Mouse (Mus musculus) intestine, postnatal 0 days (tissue): ENCODE data around the gene Hist1h2bm. TPM values are rescaled to one million over a fixed set of nuclear protein-coding genes. Genes with fewer than 3 reads are reported as not detected.
"Not testable (repeated sequence)": the region's sequence is repeated elsewhere in the genome, so short reads cannot be mapped to it uniquely, and the experiment has no call there.

Source experiments
- ATAC-seq: fragments of 200-750 bp; cut with Nextera tagmentation; 2 replicates; pipeline ENCODE4 v1.8.0; 2017; ENCODE audit warnings: mild to moderate bottlenecking, moderate TSS enrichment, moderate library complexity
- H3K27ac ChIP-seq: fragments of 300-500 bp; sonication (generic); 2 replicates; pipeline ENCODE4 v1.5.1; 2014; ENCODE audit warnings: mild to moderate bottlenecking, low read depth, low read length, moderate library complexity
- H3K27me3 ChIP-seq: fragments of 300-500 bp; sonication (generic); replicated peaks from 2 replicates; pipeline ENCODE4 v1.6.1; 2014; ENCODE audit warnings: low read length, mixed read lengths; ENCODE audit not compliant: control insufficient read depth, insufficient read depth
- H3K36me3 ChIP-seq: fragments of 300-500 bp; sonication (generic); 2 replicates; pipeline ENCODE4 v1.6.1; 2014; ENCODE audit warnings: mild to moderate bottlenecking, moderate library complexity; ENCODE audit not compliant: control insufficient read depth, insufficient read depth
- H3K4me1 ChIP-seq: fragments of 300-500 bp; sonication (generic); replicated peaks from 2 replicates; pipeline ENCODE4 v1.6.1; 2014; ENCODE audit warnings: antibody characterized with exemption, low read length, mixed read lengths; ENCODE audit not compliant: control insufficient read depth, insufficient read depth
- H3K4me2 ChIP-seq: fragments of 300-500 bp; sonication (generic); replicated peaks from 2 replicates; pipeline ENCODE4 v1.6.1; 2014; ENCODE audit warnings: low read depth, mild to moderate bottlenecking, moderate library complexity
- H3K4me3 ChIP-seq: fragments of 300-500 bp; sonication (generic); 2 replicates; pipeline ENCODE4 v1.5.1; 2014; ENCODE audit warnings: low read depth, low read length
- H3K9ac ChIP-seq: fragments of 300-500 bp; sonication (generic); 2 replicates; pipeline ENCODE4 v1.6.1; 2014; ENCODE audit warnings: mild to moderate bottlenecking, low read depth, low read length
- H3K9me3 ChIP-seq: fragments of 300-500 bp; sonication (generic); 2 replicates; pipeline ENCODE4 v1.6.1; 2016; ENCODE audit warnings: mixed run types; ENCODE audit not compliant: control insufficient read depth
- CTCF ChIP-seq: sonication (generic); IDR thresholded peaks from 2 replicates; pipeline ENCODE4 v1.5.1; 2016; ENCODE audit warnings: low read depth, mild to moderate bottlenecking, control low read depth, antibody characterized with exemption, moderate library complexity
- WGBS: fragments of 180-500 bp; shearing (Covaris S2); extraction: QIAGEN DNeasy Blood & Tissue Kit; methylation state at CpG from one replicate; pipeline ENCODE4 v1.1.7; 2014; 5-methylcytosine and 5-hydroxymethylcytosine counted together
- polyA plus RNA-seq: library from polyadenylated mRNA; unstranded; fragments of >200 nt; fragmentation: Nextera tagmentation; extraction: Ambion mirVana; gene quantifications from 2 replicates; pipeline ENCODE4 v1.2.1, GENCODE M21; 2015

The Hist1h2bm gene
- polyA plus RNA-seq, 1 experiment from 2014 or later: 0.76 TPM

DNA sequence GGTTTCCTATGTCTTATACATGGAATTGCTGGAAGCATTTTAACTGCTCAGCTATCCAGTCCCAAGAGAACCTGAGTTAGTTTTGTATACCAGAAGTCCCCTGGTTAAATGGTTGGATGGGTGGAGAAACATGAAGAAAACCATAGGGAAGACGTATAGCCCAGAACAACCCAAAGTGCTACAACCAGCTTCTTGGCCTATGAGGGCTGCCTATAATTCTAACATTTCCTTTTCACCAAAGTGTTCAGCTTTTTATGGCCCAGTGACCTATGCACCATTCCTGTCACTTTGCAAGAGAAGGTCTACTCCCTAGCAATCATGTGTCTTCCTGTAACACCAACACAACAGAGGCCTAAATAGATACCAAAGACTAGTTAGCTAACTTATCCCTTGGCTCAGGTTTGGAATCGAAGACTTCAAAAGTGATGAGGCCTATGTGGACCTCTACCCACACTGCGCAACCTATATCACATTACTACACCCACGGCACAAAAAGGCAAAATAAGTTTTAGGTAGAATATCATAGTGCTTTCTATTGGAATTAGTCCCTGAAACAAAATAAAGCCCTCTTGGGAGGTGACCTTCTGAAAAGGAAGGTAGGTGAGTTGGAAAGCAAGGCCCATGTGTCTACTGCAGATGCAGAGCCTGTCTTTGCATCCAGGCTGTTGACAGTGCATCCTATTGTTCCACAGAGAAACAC lies 3.3 kb upstream of the Hist1h2bm start:
- Histone ChIP-seq H3K4me3 (peak overlapping the region; percentile 26), H3K27me3 (no peaks in the 10 kb centered on the region), H3K9ac (no peak overlapping the region), H3K27ac (no peak overlapping the region), H3K36me3 (no peaks in the 10 kb centered on the region), H3K9me3 (no peaks in the 10 kb centered on the region), H3K4me1 (peaks cover 11% of the 10 kb centered on the region), H3K4me2 (peak overlapping the region; percentile 61)
- no peak for TF ChIP-seq CTCF
- WGBS: 61% methylated on average over 4 of the region's 4 CpGs
- no peak for ATAC-seq

DNA sequence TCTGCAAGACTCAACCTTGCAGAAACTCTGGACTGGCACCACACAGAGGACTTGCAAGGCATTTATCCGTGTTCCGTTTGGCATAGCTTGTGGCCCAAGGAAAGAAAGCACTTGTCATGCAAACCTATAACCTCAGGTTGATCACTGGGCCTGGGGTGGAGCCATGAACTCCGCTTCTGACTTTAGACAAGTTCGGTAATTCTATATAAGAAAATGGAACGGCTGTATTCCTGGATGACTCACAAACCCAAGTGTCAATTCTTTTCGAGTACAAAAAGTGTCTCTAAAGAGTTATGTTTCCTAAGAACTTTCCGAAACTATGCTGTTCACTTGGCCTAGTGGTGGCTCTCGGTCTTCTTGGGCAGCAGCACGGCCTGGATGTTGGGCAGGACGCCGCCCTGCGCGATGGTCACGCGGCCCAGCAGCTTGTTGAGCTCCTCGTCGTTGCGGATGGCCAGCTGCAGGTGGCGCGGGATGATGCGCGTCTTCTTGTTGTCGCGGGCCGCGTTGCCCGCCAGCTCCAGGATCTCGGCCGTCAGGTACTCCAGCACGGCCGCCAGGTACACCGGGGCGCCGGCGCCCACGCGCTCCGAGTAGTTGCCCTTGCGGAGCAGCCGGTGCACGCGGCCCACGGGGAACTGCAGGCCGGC lies 612 bp upstream of the Hist1h2bm start:
- Histone ChIP-seq H3K4me2 (peak overlapping the region; percentile 68), H3K27ac (peak overlapping the region; percentile 2), H3K4me3 (peak overlapping the region; percentile 36)
- H3K4me1 ChIP-seq, H3K9ac ChIP-seq, H3K36me3 ChIP-seq, H3K9me3 ChIP-seq, H3K27me3 ChIP-seq: not testable (repeated sequence)
- TF ChIP-seq CTCF: peak; percentile 30; the same call in 1 of the 2 replicates
- peak; percentile 54 for ATAC-seq
- under 1% methylated on average over 19 of the region's 44 CpGs for WGBS

DNA sequence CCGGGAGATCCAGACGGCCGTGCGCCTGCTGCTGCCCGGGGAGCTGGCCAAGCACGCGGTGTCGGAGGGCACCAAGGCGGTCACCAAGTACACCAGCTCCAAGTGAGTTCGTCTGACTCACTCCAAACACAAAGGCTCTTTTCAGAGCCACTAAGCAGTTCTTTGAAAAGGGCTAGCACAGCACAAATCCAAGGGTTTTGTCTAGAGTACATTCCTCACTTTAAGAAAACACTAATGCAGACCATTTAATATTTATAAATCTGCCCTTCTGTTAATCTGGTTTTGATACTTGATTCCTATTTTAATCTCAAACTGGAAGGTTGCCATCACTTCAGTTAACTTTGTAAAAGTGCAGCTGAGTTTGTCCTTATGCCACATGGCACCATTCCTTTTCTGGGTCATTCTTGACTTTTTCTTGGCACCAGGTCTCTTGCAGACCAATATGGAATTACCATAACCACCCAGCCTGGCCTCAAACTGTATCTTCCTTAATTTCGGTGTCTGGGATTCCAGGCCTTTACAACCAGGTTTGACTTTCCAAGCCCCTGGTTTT lies 605 bp downstream of the Hist1h2bm start:
- Histone ChIP-seq H3K4me1 (0 out of 2 replicates have a peak, but pooled peaks cover 4% of the 10 kb centered on the region), H3K27ac (no peak overlapping the region), H3K27me3 (no peaks in the 10 kb centered on the region), H3K4me2 (peak overlapping the region; percentile 68), H3K9me3 (no peaks in the 10 kb centered on the region), H3K36me3 (no peaks in the 10 kb centered on the region), H3K9ac (no peak overlapping the region), H3K4me3 (peak overlapping the region; percentile 36)
- no peak for TF ChIP-seq CTCF
- peak; percentile 14; the same call in 1 of the 2 replicates for ATAC-seq
- 7% methylated on average over 10 of the region's 11 CpGs for WGBS

DNA sequence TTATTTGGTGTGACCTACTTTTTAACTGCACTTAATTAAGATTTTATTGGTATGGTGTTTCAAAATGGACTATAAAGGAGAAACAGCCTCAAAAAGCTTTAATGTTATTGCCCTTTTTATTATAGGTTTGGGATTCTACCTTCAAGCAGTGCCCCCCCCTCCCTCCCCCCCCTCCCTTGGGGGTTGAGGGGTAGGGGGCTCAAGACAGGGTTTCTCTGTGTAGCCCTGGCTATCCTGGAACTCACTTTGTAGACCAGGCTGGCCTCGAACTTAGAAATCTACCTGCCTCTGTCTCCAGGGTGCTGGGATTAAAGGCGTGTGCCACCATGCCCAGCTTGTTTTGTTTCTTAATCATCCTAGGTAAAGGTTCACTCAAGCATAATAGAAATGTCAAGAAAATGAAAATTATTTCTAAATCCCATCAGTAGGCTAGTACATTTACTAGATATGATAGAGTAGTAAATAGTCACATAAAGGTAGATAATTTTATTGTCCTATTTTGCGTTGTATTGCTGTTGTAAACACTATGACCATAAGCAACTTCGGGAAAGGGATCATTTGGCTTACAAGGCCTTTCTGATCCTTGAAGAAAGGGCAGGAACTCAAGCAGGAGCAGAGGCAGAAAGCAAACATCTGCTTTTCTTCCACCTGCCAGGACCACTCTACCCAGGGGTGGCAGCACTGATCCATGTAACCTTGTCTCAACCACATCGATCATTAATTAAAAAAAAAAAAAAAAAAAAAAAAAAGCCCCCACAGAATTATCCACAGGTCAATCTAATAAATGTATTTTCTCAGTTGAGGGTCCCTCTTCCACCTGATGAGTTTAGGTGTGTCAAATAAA lies 1.4 kb downstream of the Hist1h2bm start:
- Histone ChIP-seq H3K4me3 (no peak overlapping the region), H3K9me3 (no peaks in the 10 kb centered on the region), H3K27me3 (no peaks in the 10 kb centered on the region), H3K4me2 (no peak overlapping the region), H3K9ac (no peak overlapping the region), H3K27ac (no peak overlapping the region), H3K4me1 (0 out of 2 replicates have a peak, but pooled peaks cover 3% of the 10 kb centered on the region), H3K36me3 (no peaks in the 10 kb centered on the region)
- ATAC-seq: no peak
- WGBS: 37% methylated on average over 5 of the region's 5 CpGs
- TF ChIP-seq CTCF: 0 out of 2 replicates have a peak, but pooled peaks have one; percentile 14

DNA sequence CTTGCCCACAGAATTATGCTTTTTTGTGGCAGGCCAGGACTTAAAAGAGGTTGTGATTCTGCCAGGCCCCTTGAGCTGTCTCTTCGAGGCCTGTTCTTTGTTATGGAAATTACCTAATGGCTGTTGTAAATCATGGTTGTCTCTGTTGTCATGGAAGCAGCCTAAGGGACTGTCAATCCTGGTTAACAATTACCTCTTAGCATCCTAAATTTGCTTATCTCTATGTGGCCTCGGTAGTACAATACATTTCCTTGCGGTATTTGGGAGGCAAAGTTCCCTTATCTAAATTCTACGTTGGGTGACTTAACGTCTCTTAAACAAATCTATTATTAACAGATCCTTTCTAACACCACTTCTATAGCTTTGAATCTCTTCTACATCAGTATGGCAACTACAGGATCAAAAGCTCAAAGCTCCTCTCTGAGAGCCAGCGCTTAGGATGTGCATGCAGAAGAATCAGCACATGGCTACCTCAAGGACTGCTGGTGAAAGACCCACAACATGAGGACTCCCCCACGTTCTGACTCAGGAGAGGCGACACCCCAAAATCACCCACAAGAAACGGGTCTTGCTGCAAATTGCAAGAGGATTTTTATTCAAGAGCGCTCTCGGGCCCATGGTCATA lies 6.2 kb downstream of the Hist1h2bm start:
- Histone ChIP-seq H3K27ac (no peak overlapping the region), H3K4me2 (no peak overlapping the region), H3K4me1 (no peaks in the 10 kb centered on the region), H3K27me3 (no peaks in the 10 kb centered on the region), H3K4me3 (no peak overlapping the region), H3K9ac (no peak overlapping the region), H3K9me3 (no peaks in the 10 kb centered on the region), H3K36me3 (no peaks in the 10 kb centered on the region)
- TF ChIP-seq CTCF: no peak
- peak; percentile 31; the same call in 1 of the 2 replicates for ATAC-seq
- WGBS: 40% methylated on average over 11 of the region's 11 CpGs
